Mouse (Mus musculus): Measurements from ENCODE around the gene Abcg1.

Gene Abcg1

DNA sequence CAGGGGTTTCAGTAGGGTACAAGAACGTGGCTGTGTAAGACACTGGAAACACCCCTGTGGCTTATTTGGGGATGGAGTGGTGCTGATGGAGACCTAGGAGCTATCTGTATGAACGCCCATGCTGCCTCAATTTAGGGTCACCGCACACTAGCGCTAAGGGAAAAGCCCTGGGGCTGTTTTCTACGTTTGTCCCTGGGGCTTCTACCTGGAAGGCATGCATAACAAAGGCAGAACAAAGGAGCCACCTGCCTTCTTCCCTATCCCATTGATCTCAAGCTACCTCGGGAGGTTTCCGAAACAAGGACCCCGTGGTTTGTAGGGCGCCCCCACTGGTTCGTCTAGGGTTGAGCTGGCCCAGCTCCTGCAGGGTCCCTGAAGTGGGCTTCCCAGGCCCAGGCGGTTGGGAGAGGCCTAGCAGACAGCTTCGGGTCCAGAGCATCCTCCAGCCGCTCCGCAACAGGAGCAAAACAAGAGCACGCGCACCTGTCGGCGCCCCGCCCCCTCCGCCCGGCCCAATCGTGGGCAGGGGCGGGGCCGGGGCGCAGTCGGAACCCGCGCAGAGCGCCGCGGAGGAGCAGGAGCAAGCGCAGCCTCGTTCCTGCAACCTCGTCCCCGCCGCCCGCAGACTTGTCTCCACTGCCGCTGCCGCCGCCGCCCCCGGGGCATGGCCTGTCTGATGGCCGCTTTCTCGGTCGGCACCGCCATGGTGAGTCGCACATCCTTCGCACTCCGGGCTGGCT lies at the start of gene Abcg1:
Abcg1 (plus strand) TSS at position 525 of the 740 bp plus-strand sequence.
- no peak for DNase-seq (ENCODE audit: extremely low read depth, low read depth, low spot score)

DNA sequence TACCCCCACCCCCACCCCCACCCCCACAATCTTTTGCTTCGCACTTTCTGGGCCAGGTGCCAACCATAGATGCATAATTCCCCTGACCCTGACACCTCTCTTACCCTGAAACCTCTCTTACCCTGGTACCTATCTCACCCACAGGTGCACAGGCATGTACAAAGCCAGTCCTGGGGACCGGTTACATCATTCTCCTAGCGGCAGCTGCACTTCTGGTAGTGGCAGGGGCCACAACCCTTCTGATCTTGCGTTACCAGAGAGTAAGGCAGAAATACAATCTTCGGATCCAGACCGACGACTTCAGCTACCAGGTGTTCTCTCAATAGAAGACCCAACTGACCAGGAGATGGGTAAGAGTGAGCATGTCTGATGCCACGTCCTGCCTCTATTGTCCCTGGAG lies 49.1 kb upstream of the Abcg1 start:
- DNase-seq (ENCODE audit: extremely low read depth, low read depth, low spot score), result no peak

DNA sequence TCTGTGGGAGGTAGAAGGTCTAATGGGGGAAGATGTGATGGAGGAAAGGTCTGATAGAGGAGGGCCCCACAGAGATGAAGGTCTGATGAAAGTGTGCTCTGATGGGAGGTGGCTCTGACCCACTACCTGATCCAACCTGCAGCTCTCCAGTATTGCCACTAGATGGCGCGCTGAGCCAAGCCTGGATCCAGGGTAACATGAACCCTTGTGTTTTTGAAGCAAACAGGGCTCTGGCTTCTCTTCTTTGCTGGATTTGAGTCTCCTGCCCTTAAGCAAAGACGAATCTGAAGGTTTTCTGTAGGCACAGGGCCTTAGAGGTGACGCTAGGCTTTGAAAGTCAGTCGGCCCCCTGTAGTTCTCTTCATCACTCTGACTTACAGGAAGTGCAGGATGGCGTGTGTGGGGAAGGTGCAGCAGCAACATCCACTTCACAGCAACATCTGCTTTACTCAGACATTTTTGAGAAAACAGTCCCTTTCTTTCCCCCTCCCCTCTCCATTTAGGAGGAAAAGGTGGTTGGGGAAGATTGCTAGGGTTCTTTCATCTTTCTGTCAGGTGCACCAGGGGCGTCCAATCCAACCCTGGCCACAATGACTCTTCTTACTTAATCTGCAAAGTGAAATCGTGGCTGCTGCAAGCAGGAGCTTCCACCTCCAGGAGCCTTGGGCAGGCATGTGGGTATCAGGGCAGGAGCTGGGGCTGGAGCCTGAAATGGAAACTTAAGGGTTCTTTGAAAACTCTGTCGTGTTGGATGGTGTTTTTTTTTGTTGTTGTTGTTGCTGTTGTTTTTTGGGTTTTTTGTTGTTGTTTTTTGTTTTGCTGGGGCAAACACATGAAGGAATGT lies 45.7 kb upstream of the Abcg1 start:
- DNase-seq (ENCODE audit: extremely low read depth, low read depth, low spot score), result no peak

DNA sequence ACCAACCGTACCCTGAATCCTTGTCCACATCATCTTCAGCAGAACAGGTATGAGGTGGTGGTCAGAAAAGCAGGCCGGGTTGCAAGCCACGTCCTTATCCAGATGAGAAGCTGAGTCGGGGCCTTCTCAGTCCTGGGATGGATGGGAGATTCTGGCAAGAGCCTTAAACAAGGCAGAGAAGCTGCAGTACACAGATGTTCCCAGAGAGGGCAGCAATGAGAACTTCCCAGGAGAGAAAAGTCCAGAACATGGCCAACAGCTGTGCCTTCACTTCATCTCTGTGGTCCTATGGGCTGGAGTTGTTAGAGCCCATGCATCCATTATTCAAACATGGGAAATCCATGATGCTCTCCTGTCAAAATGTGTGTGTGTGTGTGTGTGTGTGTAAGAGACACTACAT lies 39.2 kb upstream of the Abcg1 start:
- no peak for DNase-seq (ENCODE audit: extremely low read depth, low read depth, low spot score)

DNA sequence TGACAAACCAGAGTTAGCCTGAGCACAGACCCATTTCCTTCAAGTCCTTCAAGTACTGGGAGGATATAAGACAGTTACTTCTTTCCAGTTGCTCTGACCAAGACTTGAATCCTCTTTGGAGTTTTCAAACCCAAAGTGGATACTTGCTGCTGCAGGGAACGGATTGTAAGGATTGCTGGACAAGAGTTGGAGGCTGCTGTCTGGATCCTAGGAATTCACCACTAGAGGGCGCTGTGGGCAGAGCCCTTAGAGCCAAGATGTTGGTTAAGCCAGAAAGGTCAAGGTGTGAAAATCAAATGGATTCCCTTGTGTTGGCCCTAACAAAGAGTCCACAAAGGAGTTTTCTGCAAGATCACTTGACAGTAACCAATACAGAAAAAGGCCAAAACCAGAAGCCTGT lies 38.0 kb upstream of the Abcg1 start:
- no peak for DNase-seq (ENCODE audit: extremely low read depth, low read depth, low spot score)

DNA sequence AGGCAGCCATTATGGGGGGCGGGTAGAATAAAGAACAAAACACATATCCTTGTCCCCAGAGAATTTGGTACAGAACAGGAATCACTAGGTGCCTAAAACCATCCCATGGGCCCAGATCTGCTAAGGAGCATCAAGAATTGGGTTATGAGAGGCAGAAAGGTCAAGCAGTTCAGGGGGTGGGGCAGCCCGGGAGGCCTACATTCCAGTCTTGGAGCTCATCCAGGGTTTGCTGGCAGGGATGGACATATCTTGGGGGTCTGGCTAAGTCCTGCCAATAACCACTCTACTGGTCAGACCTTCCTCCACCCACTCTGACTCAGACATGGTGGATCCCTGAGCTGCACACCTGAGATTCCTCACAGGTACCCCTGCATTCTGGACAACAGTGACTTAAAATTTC lies 37.4 kb upstream of the Abcg1 start:
- no peak for DNase-seq (ENCODE audit: extremely low read depth, low read depth, low spot score)

DNA sequence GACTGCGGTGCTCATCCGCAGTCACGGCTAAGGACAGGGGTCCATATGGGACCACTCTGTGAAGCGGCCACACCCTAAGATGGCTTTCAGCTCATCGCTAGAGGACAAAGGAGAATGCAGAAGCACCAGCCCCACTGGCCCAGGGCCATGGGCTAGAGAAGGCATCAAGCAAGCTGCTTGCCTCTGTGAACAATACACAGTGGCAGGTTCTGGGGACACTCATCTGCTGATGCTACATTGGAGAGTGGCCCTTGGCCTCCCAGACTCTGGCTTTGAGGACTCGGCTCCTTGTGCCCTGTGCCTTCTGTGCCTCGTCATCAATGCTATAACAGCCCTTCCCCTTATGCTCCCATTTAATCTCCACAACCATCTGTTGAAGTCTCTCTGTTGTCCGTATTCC lies 36.2 kb upstream of the Abcg1 start:
- no peak for DNase-seq (ENCODE audit: extremely low read depth, low read depth, low spot score)

DNA sequence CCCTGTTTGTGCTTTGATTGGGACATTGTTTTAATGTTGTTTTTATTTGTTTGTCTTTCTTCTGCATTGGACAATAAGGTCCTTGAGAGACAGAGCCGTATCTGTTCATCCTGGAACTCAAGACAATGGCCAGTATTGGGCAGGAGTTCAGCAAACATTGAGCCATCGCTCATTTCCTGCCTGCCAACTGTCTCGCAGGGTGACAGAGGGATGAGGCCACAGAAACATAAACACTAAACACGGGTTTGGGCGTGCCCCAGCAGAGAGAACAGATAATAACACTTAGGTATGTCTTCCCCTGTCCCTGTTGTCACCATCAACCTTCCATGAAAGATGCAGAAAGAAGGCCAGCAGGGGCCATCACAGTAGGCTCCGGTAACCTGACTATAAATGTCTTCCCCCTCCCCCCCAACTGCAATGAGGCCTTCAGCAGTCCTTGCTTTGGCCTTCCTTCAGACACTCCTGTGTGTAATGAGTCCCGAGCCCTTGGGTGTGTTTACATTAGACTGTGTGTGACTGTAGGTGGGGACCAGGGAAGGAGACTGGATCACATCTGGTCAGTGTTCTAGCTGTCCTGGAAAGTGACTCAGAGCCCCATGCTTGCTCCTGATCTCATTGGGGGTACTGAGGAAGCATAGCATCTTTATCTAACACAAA lies 33.2 kb upstream of the Abcg1 start:
- DNase-seq (ENCODE audit: extremely low read depth, low read depth, low spot score), result no peak

DNA sequence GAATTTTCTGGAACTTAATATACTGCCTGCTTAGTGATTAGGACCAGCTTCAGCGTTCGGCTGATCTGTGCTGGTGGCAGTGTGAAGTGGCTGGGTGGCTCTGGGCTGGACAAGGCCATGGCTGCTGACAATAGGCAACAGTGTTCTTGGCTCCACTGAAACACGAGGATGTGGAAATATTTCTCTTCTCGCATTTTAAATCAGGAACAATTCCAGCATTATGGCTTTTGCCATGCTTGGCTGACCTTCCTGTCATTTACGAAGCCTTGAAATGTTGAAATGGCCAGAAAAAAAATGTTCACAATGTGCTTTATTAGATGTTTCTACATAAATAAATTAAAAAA lies 32.7 kb upstream of the Abcg1 start:
- no peak for DNase-seq (ENCODE audit: extremely low read depth, low read depth, low spot score)

DNA sequence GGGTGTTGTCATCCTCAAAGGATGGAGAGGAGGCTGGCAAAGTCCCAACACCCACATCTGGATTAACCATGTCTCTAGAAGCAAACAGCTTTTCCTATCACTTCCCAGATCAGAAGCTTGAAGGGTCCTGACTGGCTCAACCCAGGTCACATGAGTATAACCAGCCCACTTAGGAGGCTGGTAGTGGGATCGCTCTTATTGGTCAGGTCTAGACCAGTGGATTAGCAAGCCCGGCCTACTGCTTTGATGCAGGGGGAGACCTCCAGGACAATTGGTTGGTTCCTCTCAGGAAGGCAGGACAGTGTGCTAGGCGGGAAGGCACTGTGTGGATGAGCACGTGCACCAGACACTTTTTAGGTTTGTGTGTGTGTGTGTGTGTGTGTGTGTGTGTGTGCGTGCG lies 30.5 kb upstream of the Abcg1 start:
- no peak for DNase-seq (ENCODE audit: extremely low read depth, low read depth, low spot score)

DNA sequence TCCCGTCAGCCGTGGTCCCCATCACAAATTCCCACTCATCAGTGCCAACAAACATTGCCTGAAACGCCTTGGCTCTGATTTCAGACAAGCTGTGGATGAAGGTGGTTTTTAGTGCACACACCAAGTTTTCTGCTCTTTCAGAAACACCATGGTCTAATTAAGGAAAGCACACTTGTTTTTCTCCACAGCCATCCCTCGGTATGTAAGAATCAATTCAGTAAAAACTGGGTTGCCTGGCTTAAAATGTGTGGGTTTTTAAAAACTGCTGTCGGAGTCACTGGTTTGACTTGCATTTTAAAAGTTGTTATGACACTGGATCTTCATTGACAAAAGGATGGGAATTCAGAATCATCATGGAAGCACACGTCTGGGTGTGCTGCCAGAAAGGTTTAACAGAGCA lies 29.8 kb upstream of the Abcg1 start:
- no peak for DNase-seq (ENCODE audit: extremely low read depth, low read depth, low spot score)

DNA sequence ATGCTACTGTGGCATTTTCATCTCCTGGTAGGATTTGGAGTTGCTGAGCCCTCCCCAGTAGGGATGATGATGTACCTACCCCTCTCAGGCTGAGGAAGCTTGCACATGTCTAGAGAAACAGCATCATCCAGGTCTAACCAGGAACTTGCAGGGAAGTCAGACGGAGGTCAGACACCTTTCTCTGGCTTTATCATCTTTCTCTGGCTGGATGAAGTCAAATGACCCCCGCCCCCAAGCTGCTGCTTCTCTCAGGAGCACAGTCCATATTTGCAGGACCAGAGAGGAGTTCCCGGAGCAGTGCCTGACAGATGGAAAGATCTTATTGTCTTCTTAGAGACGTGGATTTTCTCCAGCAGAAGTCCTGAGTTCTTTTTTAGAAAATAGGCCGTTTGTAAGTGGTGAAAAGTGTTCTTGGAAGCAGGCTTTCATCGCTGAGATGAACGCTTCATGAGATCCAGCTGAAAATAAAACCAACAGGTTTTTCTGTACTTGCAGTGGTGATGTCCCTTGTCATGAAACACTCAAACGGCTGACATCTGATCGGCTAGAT lies 28.6 kb upstream of the Abcg1 start:
- DNase-seq (ENCODE audit: extremely low read depth, low read depth, low spot score), result no peak

DNA sequence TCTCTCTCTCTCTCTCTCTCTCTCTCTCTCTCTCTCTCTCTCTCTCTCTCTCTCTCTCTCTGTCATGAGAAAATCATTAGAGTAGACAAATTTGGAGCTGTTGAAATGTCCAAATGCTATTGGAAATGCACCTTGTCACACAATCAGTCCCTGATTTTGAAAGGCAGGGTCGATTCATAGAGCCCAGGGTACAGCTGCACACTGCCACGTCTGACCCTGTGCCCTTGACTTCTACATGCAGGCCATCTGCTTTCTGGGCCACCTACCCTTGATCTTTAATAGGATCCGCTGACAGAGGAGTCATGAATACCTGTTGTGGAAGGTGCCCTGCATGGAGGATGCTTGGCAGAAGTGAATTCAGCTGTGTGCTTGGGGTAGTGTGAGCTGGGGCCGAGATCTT lies 28.1 kb upstream of the Abcg1 start:
- no peak for DNase-seq (ENCODE audit: extremely low read depth, low read depth, low spot score)

DNA sequence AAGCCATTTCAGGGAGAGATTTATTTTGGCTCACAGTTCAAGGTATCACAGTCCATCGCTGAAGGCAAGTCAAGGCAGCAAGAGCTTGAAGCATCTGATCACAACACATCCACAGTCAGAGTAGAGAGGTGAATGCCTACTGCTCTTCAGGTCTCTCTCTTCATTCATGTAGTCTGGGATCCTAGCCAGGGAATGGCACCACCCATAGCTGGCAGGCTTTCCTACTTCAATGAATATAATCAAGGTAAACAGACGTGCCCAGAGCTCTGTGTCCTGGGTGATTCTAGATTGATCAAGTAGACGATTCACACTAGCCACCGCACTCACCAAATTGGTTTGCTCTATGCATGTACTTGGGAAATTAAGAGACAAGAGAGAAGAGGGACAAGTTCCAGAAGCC lies 25.1 kb upstream of the Abcg1 start:
- no peak for DNase-seq (ENCODE audit: extremely low read depth, low read depth, low spot score)

DNA sequence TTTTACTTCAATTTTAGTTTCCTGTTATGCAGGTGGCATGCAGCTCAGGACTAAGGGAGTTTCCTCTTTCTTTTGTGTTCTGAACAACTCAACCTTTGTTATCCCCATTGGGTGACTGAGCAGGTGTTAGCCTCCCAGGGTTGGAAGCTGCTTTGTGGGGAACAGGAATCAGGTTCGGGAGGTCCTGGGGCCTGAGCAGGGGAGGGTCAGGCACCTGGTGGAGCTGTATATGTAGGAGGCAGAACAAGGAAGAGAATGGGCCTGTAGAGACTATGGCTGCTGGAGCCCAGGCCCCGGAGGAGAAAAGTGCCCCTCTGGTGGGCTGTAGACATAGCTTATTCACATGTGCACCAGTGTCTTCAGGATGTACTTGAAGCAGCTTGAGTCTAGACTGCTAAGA lies 24.2 kb upstream of the Abcg1 start:
- no peak for DNase-seq (ENCODE audit: extremely low read depth, low read depth, low spot score)

DNA sequence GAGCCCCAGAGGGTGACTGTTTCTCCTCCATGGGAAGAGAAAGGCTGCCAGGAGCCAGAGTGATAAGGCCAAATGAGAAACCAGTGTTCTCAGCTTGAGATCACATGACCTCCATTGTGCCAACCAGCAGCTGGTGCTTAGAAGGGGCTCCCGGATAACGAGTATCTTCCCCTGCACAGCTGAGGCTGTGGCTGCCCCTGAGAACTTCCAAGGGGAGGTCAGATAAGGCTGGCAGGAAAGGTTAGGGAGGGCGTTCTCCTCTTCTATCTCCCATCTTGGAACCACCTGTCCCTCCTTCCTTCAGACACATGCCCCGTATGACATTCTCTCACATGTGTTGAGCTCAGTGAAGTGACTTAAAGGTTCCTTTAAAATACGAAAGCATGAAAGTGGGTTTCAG lies 23.3 kb upstream of the Abcg1 start:
- DNase-seq (ENCODE audit: extremely low read depth, low read depth, low spot score), result no peak

DNA sequence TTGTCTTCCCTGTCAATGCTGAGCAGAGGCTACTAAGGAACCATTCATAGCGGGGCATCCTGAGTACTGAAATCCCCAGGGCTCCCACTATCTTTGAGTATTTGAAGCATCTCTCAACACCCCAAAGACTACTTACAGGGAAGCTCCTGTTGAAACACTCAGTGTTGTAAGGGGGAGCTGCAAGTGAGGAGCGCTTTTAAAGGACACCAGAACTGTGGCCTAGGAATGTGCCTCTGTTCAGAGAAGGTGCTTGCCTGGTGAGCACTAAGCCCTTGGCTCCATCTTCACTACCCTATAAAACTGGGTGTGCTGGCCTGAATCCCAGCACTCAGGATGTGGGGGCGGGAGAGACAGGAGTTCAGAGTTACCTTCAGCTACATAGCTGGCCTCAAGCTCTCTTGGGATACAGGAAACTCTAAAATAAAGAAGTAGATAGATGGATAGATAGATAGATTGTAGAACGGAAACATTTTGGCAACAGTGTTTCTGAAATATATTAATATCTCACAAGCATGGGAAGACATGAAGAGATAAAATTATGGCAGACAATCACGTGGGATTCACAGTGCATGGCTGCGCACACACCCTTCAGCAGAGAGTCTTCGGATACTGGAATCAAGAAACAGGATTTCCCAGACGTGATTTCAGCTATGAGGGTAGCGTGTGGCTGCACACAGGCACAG lies 22.7 kb upstream of the Abcg1 start:
- DNase-seq (ENCODE audit: extremely low read depth, low read depth, low spot score), result no peak

DNA sequence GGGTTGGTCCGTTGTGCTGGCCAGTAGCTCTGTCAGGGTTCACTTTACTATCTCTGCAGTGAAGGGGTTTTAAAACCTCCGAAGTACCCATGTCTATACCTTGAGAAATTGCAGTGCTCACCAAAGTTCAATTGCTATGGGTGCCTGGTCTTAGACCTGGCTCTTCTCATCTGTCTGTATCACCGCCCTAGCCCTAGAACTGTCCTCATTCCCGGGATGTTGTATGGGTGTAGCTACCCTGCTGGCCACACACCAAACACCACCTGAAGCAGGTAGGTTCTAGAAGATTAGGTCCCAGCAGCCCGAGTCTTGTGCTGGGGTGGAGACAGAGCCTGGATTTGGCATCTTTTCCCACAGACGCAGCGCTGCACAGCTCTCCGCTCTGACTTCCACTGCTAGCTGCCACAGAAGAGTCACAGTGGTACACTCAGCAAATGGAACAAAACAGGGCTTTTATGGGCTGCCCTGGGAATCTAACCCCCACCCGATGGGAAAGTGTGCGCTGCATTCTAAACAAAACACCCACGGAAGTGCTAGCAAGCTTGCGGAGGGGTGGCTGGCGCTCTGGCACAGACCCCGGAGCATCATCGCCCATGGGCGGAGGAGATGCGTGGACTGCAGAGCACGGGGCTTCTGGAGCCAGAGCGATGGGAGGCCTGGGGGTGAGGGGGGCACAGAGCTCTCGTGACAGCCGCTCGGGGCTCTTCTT lies 21.2 kb upstream of the Abcg1 start:
- no peak for DNase-seq (ENCODE audit: extremely low read depth, low read depth, low spot score)

DNA sequence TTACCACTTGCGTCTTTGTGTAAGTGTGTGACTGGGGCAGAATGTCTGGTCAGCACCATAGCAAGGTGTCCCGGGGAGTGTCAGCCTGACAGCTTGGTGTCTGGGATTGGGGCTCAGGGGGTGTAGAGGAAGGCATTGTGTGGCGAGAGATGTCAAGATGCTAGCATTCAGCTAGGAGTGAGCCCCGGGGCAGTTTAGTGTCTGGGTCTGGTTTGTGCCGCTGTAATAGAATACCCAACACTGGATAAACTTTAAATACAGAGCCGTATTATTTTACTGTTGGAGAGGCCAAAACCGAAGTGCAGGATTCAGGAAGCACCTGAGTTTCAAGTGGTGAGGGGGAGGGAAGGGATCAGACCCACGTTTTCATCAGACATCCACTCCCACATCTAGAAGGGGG lies 20.1 kb upstream of the Abcg1 start:
- DNase-seq (ENCODE audit: extremely low read depth, low read depth, low spot score), result no peak

DNA sequence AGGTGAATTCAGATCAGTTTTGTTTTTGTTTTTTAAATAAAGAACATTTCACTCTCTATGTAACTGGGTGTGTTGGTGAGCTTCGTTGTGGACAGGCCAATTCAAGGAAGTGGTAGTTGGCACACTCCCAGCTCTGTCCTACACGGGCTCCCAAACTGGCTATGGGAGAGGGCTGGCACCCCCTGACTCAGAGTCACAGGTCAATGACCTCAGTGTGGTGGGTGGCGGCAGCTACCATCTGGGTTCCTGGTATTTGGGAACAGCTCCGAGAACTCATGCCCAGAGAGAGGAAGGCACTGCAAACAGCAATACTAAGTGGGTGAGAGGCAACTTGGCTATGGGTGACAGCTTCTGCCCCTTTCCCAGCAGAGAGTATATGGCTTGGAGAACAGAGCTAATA lies 19.1 kb upstream of the Abcg1 start:
- no peak for DNase-seq (ENCODE audit: extremely low read depth, low read depth, low spot score)

DNA sequence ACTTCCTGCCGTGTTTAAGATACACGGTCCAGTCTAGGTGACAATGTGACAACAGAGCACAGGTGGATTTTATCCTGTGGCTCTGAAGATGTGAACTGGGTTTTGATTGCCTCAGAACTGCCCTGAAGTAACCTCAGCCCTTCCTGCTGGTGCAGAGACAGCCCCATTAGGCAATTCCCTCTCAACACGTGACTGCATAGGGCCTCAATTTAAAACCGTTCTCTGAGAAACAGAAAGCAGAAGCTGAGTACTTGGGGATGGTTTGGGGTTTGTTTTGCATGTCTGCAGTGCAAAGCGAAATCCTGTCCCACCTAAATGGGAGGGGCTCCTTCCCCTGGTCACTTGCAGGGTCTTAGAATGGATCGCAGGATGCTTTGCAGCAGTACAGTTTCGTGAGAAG lies 17.8 kb upstream of the Abcg1 start:
- DNase-seq (ENCODE audit: extremely low read depth, low read depth, low spot score), result no peak
